Mouse (Mus musculus): ENCODE measurements around the gene Tenm4. TPM values are rescaled to one million over a fixed set of nuclear protein-coding genes. Genes with fewer than 3 reads are reported as not detected.

Tenm4 gene
- polyA plus RNA-seq, 1 experiment, result 12.2 TPM

DNA sequence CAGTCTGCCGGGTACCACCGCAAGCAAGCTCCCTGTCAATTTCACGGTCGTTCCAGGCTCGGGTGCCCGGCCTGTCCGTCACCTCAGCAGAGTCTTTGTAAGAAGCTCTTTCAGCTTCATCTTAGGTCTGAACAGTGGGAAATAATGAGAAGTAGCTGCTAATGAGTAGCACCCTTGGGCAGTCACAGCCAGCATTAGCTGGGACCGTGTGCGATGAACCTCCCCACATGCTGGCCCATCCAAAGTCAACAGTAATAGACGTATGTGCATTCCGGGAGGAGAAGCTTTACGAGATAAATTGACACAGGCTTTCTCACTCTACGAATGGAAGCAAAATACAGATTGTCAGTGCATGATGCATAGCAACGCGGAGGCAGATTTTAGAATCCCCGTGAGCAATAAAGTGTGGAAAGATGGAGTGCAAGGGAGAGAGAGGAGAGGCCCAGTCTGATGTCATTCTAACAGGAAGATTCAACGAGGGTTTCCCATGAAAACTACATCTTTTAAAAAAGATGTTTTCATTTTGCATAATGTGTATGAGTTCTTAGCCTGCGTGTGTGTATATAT, 716.1 kb downstream of the Tenm4 start:
- no peak overlapping the region for H3K27ac ChIP-seq (ENCODE audit: insufficient read depth, low read length)
- no peaks in the 10 kb centered on the region for H3K4me1 ChIP-seq (ENCODE audit: control insufficient read depth, insufficient read depth, low read length)
- H3K4me3 ChIP-seq (replicated peaks; ENCODE audit: insufficient read depth, low read depth, low read length), result no peak overlapping the region
- H3K27me3 ChIP-seq (ENCODE audit: control insufficient read depth, insufficient read depth, low read length), result no peaks in the 10 kb centered on the region; the same call in 1 of the 2 replicates
- WGBS, result 83% methylated on average over 18 of the region's 18 CpGs
- TF ChIP-seq POLR2A (IDR thresholded peaks at IDR 0.05; ENCODE audit: borderline replicate concordance, insufficient read depth, low read length), result no peak
- no peak for TF ChIP-seq CTCF (IDR thresholded peaks at IDR 0.05; ENCODE audit: borderline replicate concordance, insufficient read depth, low read depth, low read length)
- no peak for DNase-seq

GRCm38 (mm10) chr7:96889061-96890034, 718.3 kb downstream of the Tenm4 start:
- 84% methylated on average over 18 of the region's 18 CpGs for WGBS
- Histone ChIP-seq H3K27me3 (ENCODE audit: control insufficient read depth, insufficient read depth, low read length) (no peaks in the 10 kb centered on the region; the same call in 1 of the 2 replicates), H3K27ac (ENCODE audit: insufficient read depth, low read length) (no peak overlapping the region), H3K4me1 (ENCODE audit: control insufficient read depth, insufficient read depth, low read length) (no peaks in the 10 kb centered on the region), H3K4me3 (replicated peaks; ENCODE audit: insufficient read depth, low read depth, low read length) (no peak overlapping the region)
- TF ChIP-seq CTCF (IDR thresholded peaks at IDR 0.05; ENCODE audit: borderline replicate concordance, insufficient read depth, low read depth, low read length) (no peak), POLR2A (IDR thresholded peaks at IDR 0.05; ENCODE audit: borderline replicate concordance, insufficient read depth, low read length) (no peak)
- DNase-seq, result no peak

- WGBS, result 63% methylated on average over 7 of the region's 7 CpGs
- no peak overlapping the region for H3K4me3 ChIP-seq (replicated peaks; ENCODE audit: insufficient read depth, low read depth, low read length)
These were observed 719.1 kb downstream of the Tenm4 start for GRCm38 (mm10) chr7:96890035-96890621.

DNA sequence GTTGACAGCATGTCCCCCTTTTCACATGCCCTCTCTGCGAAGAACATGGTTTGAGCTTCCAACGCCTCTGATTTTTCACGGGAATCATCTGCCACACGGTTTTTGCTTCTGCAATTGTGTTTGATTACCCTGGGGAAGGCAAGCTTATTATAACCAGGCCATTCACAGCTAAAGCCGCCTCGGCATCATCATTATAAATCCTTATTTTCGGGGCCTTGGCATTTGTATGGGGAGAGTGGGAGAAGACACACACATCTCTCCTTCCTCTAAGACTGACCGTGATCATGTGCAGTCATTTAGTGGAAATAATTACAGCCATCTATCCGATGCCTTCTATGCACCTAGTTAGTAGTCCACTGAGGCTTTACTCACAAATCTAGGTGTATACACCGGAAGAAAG, 719.9 kb downstream of the Tenm4 start:
- Histone ChIP-seq H3K27me3 (ENCODE audit: control insufficient read depth, insufficient read depth, low read length) (no peaks in the 10 kb centered on the region; the same call in 1 of the 2 replicates), H3K4me3 (replicated peaks; ENCODE audit: insufficient read depth, low read depth, low read length) (no peak overlapping the region), H3K27ac (ENCODE audit: insufficient read depth, low read length) (no peak overlapping the region), H3K4me1 (ENCODE audit: control insufficient read depth, insufficient read depth, low read length) (no peaks in the 10 kb centered on the region)
- TF ChIP-seq CTCF (IDR thresholded peaks at IDR 0.05; ENCODE audit: borderline replicate concordance, insufficient read depth, low read depth, low read length), result no peak
- TF ChIP-seq POLR2A (IDR thresholded peaks at IDR 0.05; ENCODE audit: borderline replicate concordance, insufficient read depth, low read length), result no peak
- no peak for DNase-seq
- WGBS, result 88% methylated on average over 10 of the region's 10 CpGs

More at GRCm38 (mm10) chr7:96890035-96890621, 719.1 kb downstream of the Tenm4 start:
- Histone ChIP-seq H3K27me3 (ENCODE audit: control insufficient read depth, insufficient read depth, low read length) (no peaks in the 10 kb centered on the region; the same call in 1 of the 2 replicates), H3K27ac (ENCODE audit: insufficient read depth, low read length) (no peak overlapping the region), H3K4me1 (ENCODE audit: control insufficient read depth, insufficient read depth, low read length) (no peaks in the 10 kb centered on the region)
- TF ChIP-seq CTCF (IDR thresholded peaks at IDR 0.05; ENCODE audit: borderline replicate concordance, insufficient read depth, low read depth, low read length) (no peak), POLR2A (IDR thresholded peaks at IDR 0.05; ENCODE audit: borderline replicate concordance, insufficient read depth, low read length) (no peak)
- no peak for DNase-seq

GRCm38 (mm10) chr7:96899036-96899569, 728.1 kb downstream of the Tenm4 start:
- DNase-seq, result no peak
- H3K27me3 ChIP-seq (ENCODE audit: control insufficient read depth, insufficient read depth, low read length), result no peaks in the 10 kb centered on the region; the same call in 1 of the 2 replicates
- no peak overlapping the region for H3K4me3 ChIP-seq (replicated peaks; ENCODE audit: insufficient read depth, low read depth, low read length)
- peaks cover 10% of the 10 kb centered on the region for H3K4me1 ChIP-seq (ENCODE audit: control insufficient read depth, insufficient read depth, low read length)
- TF ChIP-seq CTCF (IDR thresholded peaks at IDR 0.05; ENCODE audit: borderline replicate concordance, insufficient read depth, low read depth, low read length) (no peak), POLR2A (IDR thresholded peaks at IDR 0.05; ENCODE audit: borderline replicate concordance, insufficient read depth, low read length) (no peak)
- no peak overlapping the region for H3K27ac ChIP-seq (ENCODE audit: insufficient read depth, low read length)
- WGBS, result 11% methylated on average over 10 of the region's 10 CpGs

- H3K4me1 ChIP-seq (ENCODE audit: control insufficient read depth, insufficient read depth, low read length), result peaks cover 10% of the 10 kb centered on the region
- TF ChIP-seq POLR2A (IDR thresholded peaks at IDR 0.05; ENCODE audit: borderline replicate concordance, insufficient read depth, low read length), result no peak
- WGBS, result 86% methylated on average over 5 of the region's 5 CpGs
- DNase-seq, result no peak
- H3K27me3 ChIP-seq (ENCODE audit: control insufficient read depth, insufficient read depth, low read length), result no peaks in the 10 kb centered on the region; the same call in 1 of the 2 replicates
- H3K4me3 ChIP-seq (replicated peaks; ENCODE audit: insufficient read depth, low read depth, low read length), result no peak overlapping the region
- H3K27ac ChIP-seq (ENCODE audit: insufficient read depth, low read length), result no peak overlapping the region
These were observed 731.1 kb downstream of the Tenm4 start for GRCm38 (mm10) chr7:96902183-96902582.

- DNase-seq, result no peak
- H3K27ac ChIP-seq (ENCODE audit: insufficient read depth, low read length), result no peak overlapping the region
- no peak overlapping the region for H3K4me3 ChIP-seq (replicated peaks; ENCODE audit: insufficient read depth, low read depth, low read length)
- H3K27me3 ChIP-seq (ENCODE audit: control insufficient read depth, insufficient read depth, low read length), result no peaks in the 10 kb centered on the region; the same call in 1 of the 2 replicates
- peaks cover 9% of the 10 kb centered on the region for H3K4me1 ChIP-seq (ENCODE audit: control insufficient read depth, insufficient read depth, low read length)
- no peak for TF ChIP-seq POLR2A (IDR thresholded peaks at IDR 0.05; ENCODE audit: borderline replicate concordance, insufficient read depth, low read length)
- no peak for TF ChIP-seq CTCF (IDR thresholded peaks at IDR 0.05; ENCODE audit: borderline replicate concordance, insufficient read depth, low read depth, low read length)
- WGBS, result 83% methylated on average over 17 of the region's 17 CpGs
These were observed 732.3 kb downstream of the Tenm4 start for GRCm38 (mm10) chr7:96903088-96903985.
